Mouse (Mus musculus): Measurements from ENCODE around the gene Capzb. TPM values are rescaled to one million over a fixed set of nuclear protein-coding genes. Genes with fewer than 3 reads are reported as not detected.

Gene Capzb
- polyA plus RNA-seq, 1 experiment = 213 TPM

GRCm38 (mm10) chr4:139178377-139178776 lies 14.3 kb upstream of the Capzb start:
- no peak for DNase-seq (ENCODE audit: low read depth, low spot score)
- 92% methylated on average over 11 of the region's 11 CpGs for WGBS

GRCm38 (mm10) chr4:139179218-139179617 lies 13.5 kb upstream of the Capzb start:
- WGBS = 81% methylated on average over 2 of the region's 2 CpGs
- DNase-seq (ENCODE audit: low read depth, low spot score) = no peak

GRCm38 (mm10) chr4:139179731-139180625 lies 12.7 kb upstream of the Capzb start:
- WGBS = 28% methylated on average over 17 of the region's 17 CpGs
- DNase-seq (ENCODE audit: low read depth, low spot score) = peak; percentile 84

- no peak for DNase-seq (ENCODE audit: low read depth, low spot score)
Measured at GRCm38 (mm10) chr4:139182511-139182910, 10.2 kb upstream of the Capzb start.

DNA sequence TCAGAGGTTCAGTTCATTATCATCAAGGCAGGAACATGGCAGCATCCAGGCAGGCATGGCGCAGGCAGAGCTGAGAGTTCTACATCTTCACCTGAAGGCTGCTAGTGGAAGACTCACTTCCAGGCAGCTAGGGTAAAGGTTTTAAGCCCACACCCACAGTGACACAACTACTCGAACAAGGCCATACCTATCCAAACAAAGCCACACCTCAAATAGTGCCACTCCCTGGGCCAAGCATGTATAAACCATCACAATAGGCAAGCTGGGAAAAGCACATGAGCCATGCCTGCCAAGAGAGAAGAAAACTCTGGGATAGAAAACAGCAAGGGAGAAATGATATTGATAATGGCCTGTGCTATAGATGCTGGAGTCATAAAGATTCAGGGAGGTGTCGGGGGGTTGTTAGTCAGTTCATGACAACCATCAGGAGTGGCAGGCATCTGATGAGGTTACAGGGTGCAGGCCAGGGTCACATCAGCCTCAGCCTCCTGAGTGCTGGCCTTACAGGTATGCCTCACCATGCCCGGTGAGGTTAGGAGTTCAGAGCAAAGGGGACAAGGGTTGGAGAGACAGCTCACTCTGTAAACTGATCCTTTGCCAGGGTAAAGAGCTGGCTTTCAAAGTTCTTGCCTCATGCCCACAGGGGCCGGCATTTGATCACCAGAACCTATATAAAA lies 6.8 kb upstream of the Capzb start:
- peak; percentile 91 for DNase-seq (ENCODE audit: low read depth, low spot score)
- WGBS = 36% methylated on average over 5 of the region's 5 CpGs

DNA sequence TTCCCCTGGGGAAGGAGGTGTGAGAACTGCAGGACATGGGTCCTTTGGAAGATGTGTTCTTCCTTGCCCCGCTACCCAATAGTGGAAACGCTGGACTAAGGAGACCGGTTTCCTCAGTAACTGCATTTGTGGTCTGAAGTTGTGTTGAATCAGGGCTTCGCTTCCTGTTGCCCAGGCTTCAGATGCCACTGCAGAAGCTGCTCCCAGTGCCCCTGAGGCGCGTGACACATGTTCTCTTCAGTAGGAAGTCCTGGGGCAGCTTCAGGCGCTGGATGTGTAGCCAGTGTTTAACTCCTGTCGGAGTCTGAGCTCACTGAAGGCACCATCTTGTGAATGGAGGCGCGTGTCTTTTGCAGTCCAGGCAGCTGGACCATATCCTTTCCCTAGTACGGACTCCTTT lies 4.8 kb upstream of the Capzb start:
- 81% methylated on average over 11 of the region's 11 CpGs for WGBS
- no peak for DNase-seq (ENCODE audit: low read depth, low spot score)

DNA sequence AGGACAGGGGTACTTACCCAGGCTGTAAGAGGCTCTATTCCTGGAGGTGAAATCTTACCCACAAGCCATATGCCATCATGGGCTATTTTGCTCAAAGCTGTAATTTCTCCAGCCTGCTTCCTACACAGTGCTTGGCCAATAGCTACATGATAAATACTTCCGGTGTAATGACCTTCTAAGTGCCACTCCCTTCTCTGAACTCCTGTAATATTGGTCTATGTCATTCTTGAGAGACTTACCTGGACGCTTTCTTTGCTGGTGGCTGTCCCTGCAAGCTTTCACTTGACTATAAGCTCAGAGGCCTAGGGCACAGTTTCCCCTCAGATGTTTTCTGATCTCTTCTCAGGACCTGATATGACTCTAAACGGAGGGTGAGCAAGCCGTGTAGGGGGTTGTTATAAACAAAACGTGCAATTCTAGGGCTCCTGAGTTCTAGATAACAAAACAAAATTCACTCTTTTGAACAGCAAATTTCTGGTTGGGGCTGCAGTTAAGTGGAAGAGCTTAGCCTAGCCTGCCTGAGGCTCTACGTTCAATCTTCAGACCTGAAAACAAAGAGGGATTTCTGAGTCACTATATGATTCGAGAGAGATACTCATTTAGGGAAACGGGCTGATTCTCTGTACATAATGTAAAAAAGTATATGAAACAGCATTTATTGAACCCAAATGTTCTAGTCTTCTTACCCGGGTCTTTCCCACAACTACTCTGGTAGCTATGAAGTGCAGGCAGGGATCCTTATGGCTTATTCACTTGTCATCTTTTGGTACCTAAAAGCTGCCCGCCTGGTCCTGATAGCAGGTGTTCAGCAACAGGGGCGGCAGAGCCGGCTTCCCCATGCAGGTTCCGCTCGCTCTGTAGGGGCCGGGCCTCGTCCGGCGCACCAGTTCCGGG lies 847 bp upstream of the Capzb start:
- WGBS = 2% methylated on average over 19 of the region's 19 CpGs
- DNase-seq (ENCODE audit: low read depth, low spot score) = no peak

GRCm38 (mm10) chr4:139193176-139194093 lies 736 bp downstream of the Capzb start:
- no peak for DNase-seq (ENCODE audit: low read depth, low spot score)
- WGBS = 1% methylated on average over 35 of the region's 35 CpGs

DNA sequence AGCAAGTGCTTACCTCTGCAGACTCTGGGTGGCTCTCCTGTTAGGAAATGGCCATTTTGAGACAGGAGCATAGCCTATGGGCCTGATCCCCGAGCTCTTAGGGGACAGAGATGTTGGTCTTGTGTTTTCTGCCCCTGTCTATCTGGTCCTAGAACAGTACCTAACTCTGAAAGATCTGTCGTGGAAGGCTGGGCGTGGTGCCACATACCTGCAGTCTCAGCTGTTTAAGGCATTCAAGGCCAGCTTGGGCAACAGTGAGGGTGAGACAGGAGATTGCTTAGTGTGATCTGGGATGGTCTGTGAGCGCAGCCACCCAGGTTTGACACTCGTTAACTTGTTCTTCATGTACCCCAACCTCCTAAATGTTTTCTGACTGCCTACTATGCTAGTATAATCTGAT lies 2.4 kb downstream of the Capzb start:
- no peak for DNase-seq (ENCODE audit: low read depth, low spot score)
- WGBS = 47% methylated on average over 5 of the region's 5 CpGs

DNA sequence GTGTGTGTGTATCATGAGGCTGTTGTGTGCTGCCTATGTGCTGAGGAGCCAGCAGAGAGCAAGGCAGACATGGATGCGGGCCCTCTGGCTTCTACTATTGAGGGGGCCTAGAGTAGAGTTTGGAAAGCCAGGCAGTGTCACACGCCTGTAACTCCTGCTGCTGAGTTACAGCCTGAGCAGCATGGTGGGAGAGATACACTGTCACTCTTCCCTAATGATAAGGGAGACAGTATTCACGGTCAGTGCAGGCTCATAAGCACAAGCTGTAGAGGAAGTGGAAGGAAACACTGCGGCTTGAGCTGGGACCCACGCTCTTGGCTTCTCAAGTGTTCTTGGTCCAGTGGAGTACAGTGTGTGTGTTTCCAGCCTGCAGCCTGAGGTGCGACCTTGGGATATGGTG lies 3.8 kb downstream of the Capzb start:
- no peak for DNase-seq (ENCODE audit: low read depth, low spot score)
- WGBS = 66% methylated on average over 6 of the region's 6 CpGs

DNA sequence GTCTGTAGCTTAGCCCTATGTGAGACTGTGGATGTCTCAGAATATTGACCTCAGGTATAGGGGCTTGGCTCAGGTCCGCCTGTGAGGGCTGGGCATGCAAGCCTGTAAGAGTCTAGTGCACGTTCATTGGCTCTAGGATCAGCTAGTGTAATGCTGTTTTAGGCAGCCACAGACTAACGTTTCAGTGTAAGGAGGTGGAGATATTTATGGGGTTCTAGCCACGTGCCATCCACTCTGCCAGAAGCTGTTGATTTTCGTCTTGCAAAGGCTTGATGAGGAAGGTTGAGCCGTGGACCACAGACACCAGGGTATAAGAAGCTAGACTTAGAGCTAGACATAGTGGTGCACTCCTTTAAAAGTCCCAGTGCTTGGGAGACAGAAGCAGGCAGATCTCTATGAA lies 4.2 kb downstream of the Capzb start:
- 19% methylated on average over 6 of the region's 6 CpGs for WGBS
- no peak for DNase-seq (ENCODE audit: low read depth, low spot score)

- peak; percentile 72 for DNase-seq (ENCODE audit: low read depth, low spot score)
- 13% methylated on average over 5 of the region's 5 CpGs for WGBS
Measured at GRCm38 (mm10) chr4:139197453-139197852, 4.8 kb downstream of the Capzb start.

- DNase-seq (ENCODE audit: low read depth, low spot score) = no peak
- whole genome bisulfite sequencing = 18% methylated on average over 9 of the region's 9 CpGs
Measured at GRCm38 (mm10) chr4:139198004-139198689, 5.4 kb downstream of the Capzb start.

DNA sequence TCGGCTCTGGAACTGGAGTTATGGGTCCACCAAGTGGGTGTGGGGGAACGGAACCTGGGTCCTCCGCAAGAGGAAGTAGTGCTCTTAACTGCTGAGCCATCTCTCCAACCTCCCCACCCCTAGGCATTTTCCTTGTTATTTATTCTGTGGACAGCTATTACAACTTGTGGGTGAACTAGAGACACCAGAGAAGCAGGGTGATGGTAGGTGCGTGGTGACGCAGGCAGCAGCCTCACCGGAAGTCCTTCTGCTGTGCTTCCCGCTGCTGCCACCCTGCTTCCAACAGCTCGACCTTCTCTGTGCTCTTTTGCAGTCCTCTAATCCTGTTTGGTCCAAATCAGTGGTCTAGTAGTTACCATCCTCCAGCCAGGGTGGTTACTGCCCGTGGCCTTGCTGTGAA lies 6.4 kb downstream of the Capzb start:
- DNase-seq (ENCODE audit: low read depth, low spot score) = no peak
- WGBS = 71% methylated on average over 9 of the region's 9 CpGs

DNA sequence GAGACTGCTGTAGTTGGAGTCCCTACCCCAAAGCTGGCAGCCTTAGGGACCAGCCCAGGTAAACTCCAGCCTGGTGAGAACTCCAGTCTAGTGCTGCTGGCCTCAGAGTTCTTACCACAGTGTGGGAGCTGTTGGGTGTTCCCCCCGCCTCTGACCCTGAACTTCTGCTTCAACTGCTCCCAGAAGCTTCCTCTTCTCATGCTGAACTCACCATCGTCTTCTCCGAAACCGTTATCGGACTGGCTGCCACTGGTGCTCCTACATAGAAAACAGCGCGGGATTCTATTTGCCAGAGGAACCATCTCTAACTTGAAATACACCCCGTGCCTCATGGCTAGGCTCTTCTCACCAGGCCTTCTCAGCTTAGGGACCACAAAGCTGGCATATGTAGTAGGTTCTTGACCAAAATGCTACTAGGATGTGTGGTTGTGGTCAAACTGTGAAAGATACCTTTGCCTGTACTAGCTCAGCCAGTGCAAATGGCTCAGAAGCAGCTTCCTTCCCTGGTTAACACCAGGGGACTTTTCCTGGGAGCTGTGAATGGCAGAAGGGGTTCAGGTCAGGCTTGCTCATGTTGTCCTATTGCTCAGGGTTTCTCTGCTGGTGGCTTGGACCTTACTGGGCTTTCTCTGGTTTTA lies 7.1 kb downstream of the Capzb start:
- no peak for DNase-seq (ENCODE audit: low read depth, low spot score)
- WGBS = 85% methylated on average over 8 of the region's 8 CpGs

GRCm38 (mm10) chr4:139200946-139201345 lies 8.2 kb downstream of the Capzb start:
- 81% methylated on average over 3 of the region's 3 CpGs for WGBS
- no peak for DNase-seq (ENCODE audit: low read depth, low spot score)

GRCm38 (mm10) chr4:139202556-139202955 lies 9.9 kb downstream of the Capzb start:
- WGBS = 55% methylated on average over 7 of the region's 7 CpGs
- DNase-seq (ENCODE audit: low read depth, low spot score) = no peak

GRCm38 (mm10) chr4:139203381-139203780 lies 10.7 kb downstream of the Capzb start:
- WGBS = 57% methylated on average over 2 of the region's 2 CpGs
- DNase-seq (ENCODE audit: low read depth, low spot score) = no peak

Measured in large intestine, adult 2 months (tissue).